Mouse (Mus musculus) erythroblast, embryonic 14.5 days (primary cell): ENCODE results near the gene Gab2.

Experiments used
- GATA1 ChIP-seq: IDR thresholded peaks from 2 replicates; pipeline ENCODE4 v1.6.1; 2012; ENCODE audit warnings: low read length, inconsistent platforms, mixed read lengths
- TAL1 ChIP-seq: IDR thresholded peaks from 3 replicates; pipeline ENCODE4 v1.6.1; 2012; ENCODE audit warnings: low read length, inconsistent platforms, mixed read lengths

GRCm38 (mm10) chr7:97301321-97301720 lies 219.9 kb downstream of the Gab2 start:
- no peak for TF ChIP-seq TAL1
- TF ChIP-seq GATA1 = no peak
